Mouse (Mus musculus) hindbrain, embryonic 12.5 days (tissue): ENCODE results near the gene Gas7. TPM values are rescaled to one million over a fixed set of nuclear protein-coding genes. Genes with fewer than 3 reads are reported as not detected.
A peak's percentile ranks its signal among the peaks of the same experiment; 100 is the strongest.

ENCODE experiments used
- ATAC-seq: fragments of 200-750 bp; cut with Nextera tagmentation; 2 replicates; pipeline ENCODE4 v1.8.0; 2017; ENCODE audit warnings: moderate TSS enrichment; ENCODE audit not compliant: low FRiP score
- H3K27ac ChIP-seq: fragments of 300-500 bp; sonication (generic); 2 replicates; pipeline ENCODE4 v1.5.1; 2016; ENCODE audit warnings: mild to moderate bottlenecking
- H3K27me3 ChIP-seq: fragments of 300-500 bp; sonication (generic); 2 replicates; pipeline ENCODE4 v1.6.1; 2016; ENCODE audit warnings: mild to moderate bottlenecking
- H3K36me3 ChIP-seq: fragments of 300-500 bp; sonication (generic); 2 replicates; pipeline ENCODE4 v1.6.1; 2016; ENCODE audit warnings: mild to moderate bottlenecking
- H3K4me1 ChIP-seq: fragments of 300-500 bp; sonication (generic); 2 replicates; pipeline ENCODE4 v1.6.1; 2016
- H3K4me2 ChIP-seq: fragments of 300-500 bp; sonication (generic); replicated peaks from 2 replicates; pipeline ENCODE4 v1.6.1; 2016; ENCODE audit warnings: mild to moderate bottlenecking
- H3K4me3 ChIP-seq: fragments of 300-500 bp; sonication (generic); 2 replicates; pipeline ENCODE4 v1.5.1; 2016; ENCODE audit warnings: mild to moderate bottlenecking
- H3K9ac ChIP-seq: fragments of 300-500 bp; sonication (generic); 2 replicates; pipeline ENCODE4 v1.6.1; 2016; ENCODE audit warnings: mild to moderate bottlenecking, moderate library complexity
- H3K9me3 ChIP-seq: fragments of 300-500 bp; sonication (generic); replicated peaks from 2 replicates; pipeline ENCODE4 v1.6.1; 2016; ENCODE audit warnings: mild to moderate bottlenecking
- WGBS: fragments of 180-500 bp; shearing (Covaris S2); methylation state at CpG from one replicate; pipeline ENCODE4 v1.1.7; 2016; 5-methylcytosine and 5-hydroxymethylcytosine counted together
- polyA plus RNA-seq: library from polyadenylated mRNA; unstranded; fragments of >200 nt; fragmentation: Nextera tagmentation; extraction: Ambion mirVana; gene quantifications from 2 replicates; pipeline ENCODE4 v1.2.1, GENCODE M21; 2016

Gene Gas7
- polyA plus RNA-seq, 1 experiment from 2014 or later = 3.8 TPM

DNA sequence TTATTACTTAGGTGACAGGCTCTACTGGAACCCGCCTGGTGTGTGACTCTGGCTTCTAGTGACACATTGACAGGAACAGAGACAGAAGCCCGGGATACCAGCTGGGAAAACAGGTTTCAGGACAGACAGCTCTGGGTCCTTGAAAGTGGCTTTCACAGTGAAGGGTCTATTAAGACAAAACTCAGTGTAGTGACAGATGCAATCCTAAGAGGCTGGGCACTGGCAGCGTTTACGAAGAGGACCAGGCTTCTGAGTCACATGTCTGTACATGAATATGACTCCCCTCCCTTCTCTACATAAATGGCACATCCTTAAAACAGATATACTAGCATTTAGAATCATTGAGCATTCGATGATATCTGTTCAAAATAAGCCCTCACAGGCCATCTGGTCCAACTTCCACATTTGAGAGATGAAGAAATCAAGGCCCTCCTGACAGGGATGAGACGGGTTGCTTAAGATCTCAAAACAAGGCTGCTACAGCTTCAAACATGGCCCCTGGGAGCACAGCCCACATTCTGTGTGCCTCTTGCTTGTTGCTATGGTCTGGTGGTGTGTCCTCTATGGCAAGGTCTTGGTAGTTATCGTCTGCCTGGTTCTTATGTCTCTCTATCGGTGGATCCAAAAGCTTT lies 133.1 kb downstream of the Gas7 start:
- Histone ChIP-seq H3K4me3 (no peak overlapping the region), H3K4me1 (peaks cover 9% of the 10 kb centered on the region), H3K4me2 (no peak overlapping the region), H3K9me3 (no peaks in the 10 kb centered on the region), H3K9ac (no peak overlapping the region), H3K27me3 (no peaks in the 10 kb centered on the region), H3K27ac (no peak overlapping the region), H3K36me3 (no peaks in the 10 kb centered on the region)
- 82% methylated on average over 8 of the region's 8 CpGs for WGBS
- no peak for ATAC-seq

DNA sequence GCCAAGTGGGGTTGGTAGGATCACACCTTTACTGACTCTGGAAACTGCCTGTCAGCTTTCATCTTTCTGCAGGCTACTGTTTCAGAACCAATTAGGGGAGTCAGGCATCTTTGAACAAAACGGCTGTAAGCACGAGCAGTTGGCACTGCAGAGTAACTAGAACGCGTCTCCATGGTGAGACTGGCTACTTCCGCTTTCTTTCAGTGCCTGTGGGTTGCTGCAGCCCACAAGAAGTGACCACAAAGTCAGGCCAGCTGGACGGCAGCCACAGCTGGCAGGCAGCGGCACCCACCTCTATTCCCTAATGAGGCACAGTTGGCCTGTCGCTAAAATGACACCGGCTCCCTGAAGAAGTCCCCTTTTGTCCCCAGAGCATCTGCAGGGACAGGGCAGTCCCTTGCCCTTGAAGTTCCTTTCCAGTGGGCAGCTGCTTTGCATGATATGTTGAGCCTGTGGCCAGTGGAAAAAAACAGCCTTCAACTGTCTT lies 133.6 kb downstream of the Gas7 start:
- Histone ChIP-seq H3K9ac (no peak overlapping the region), H3K27ac (no peak overlapping the region), H3K4me3 (no peak overlapping the region), H3K4me1 (peaks cover 9% of the 10 kb centered on the region), H3K36me3 (no peaks in the 10 kb centered on the region), H3K4me2 (no peak overlapping the region), H3K9me3 (peaks cover 3% of the 10 kb centered on the region; the same call in 1 of the 2 replicates), H3K27me3 (no peaks in the 10 kb centered on the region)
- 49% methylated on average over 9 of the region's 9 CpGs for whole genome bisulfite sequencing
- ATAC-seq = no peak

DNA sequence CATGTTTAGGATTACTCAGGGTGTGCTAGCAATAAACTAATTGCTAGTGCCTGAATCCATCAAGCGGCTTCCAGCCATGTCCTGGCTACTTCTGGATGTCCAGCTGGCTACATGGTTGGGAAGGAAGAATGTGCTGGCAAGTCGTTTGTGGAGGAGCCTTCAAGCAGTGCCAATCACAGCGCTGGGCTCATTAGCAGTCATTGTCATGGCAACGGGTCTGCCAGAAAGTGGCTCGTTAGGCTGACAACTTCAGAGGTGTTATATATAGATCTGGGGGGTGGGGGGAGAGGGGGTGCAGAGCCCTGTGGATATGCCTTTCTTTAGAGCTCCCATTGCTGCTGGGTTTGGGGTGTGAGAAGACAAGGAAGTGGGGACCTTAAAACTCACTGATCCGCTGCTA lies 141.0 kb downstream of the Gas7 start:
- no peak overlapping the region for H3K4me2 ChIP-seq
- peaks cover 3% of the 10 kb centered on the region; the same call in 1 of the 2 replicates for H3K9me3 ChIP-seq
- H3K27ac ChIP-seq = no peak overlapping the region
- WGBS = 48% methylated on average over 6 of the region's 6 CpGs
- H3K9ac ChIP-seq = no peak overlapping the region
- H3K4me1 ChIP-seq = peaks cover 6% of the 10 kb centered on the region; the same call in 1 of the 2 replicates
- no peaks in the 10 kb centered on the region for H3K36me3 ChIP-seq
- no peak overlapping the region for H3K4me3 ChIP-seq
- H3K27me3 ChIP-seq = no peaks in the 10 kb centered on the region
- no peak for ATAC-seq

GRCm38 (mm10) chr11:67596856-67597255 lies 141.6 kb downstream of the Gas7 start:
- no peak for ATAC-seq
- Histone ChIP-seq H3K4me3 (no peak overlapping the region), H3K36me3 (no peaks in the 10 kb centered on the region), H3K27ac (no peak overlapping the region), H3K4me2 (no peak overlapping the region), H3K27me3 (no peaks in the 10 kb centered on the region), H3K9me3 (peaks cover 3% of the 10 kb centered on the region; the same call in 1 of the 2 replicates), H3K9ac (no peak overlapping the region), H3K4me1 (peaks cover 6% of the 10 kb centered on the region; the same call in 1 of the 2 replicates)
- 82% methylated on average over 6 of the region's 6 CpGs for whole genome bisulfite sequencing

DNA sequence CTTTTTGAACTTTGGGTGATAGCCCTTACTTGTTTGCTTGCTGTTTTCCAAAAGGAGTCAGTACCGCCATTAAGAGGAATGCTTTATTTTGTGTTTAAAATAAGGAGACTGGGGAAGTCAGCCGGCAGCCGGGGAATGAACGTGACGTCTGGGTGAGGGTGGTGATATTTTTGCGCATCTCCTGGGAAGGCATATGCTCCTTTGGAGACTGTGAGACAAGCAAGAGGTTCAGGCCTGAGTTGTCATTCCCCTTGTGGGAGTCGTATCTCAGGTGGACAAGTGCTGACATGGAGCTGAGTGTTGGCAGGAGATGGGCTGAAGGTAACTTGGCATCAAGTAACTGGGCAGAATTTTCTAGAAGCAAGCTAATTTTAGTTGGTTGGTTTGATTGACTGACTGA lies 142.2 kb downstream of the Gas7 start:
- no peak overlapping the region for H3K9ac ChIP-seq
- ATAC-seq = no peak

GRCm38 (mm10) chr11:67599141-67599540 lies 143.9 kb downstream of the Gas7 start:
- Histone ChIP-seq H3K9me3 (no peaks in the 10 kb centered on the region), H3K4me1 (peaks cover 19% of the 10 kb centered on the region), H3K4me2 (no peak overlapping the region), H3K36me3 (no peaks in the 10 kb centered on the region), H3K4me3 (no peak overlapping the region), H3K27me3 (no peaks in the 10 kb centered on the region), H3K27ac (no peak overlapping the region), H3K9ac (no peak overlapping the region)
- ATAC-seq = no peak
- 45% methylated on average over 1 of the region's 1 CpGs for WGBS

More for the DNA sequence above, 142.2 kb downstream of the Gas7 start:
- Histone ChIP-seq H3K27me3 (no peaks in the 10 kb centered on the region), H3K27ac (no peak overlapping the region), H3K4me3 (no peak overlapping the region), H3K9me3 (peaks cover 3% of the 10 kb centered on the region; the same call in 1 of the 2 replicates), H3K4me1 (peaks cover 9% of the 10 kb centered on the region; the same call in 1 of the 2 replicates), H3K36me3 (no peaks in the 10 kb centered on the region), H3K4me2 (no peak overlapping the region)
- WGBS = 94% methylated on average over 7 of the region's 7 CpGs

- H3K27ac ChIP-seq = no peak overlapping the region
- no peak for ATAC-seq
- 71% methylated on average over 8 of the region's 8 CpGs for WGBS
- H3K4me2 ChIP-seq = no peak overlapping the region
- no peaks in the 10 kb centered on the region for H3K27me3 ChIP-seq
- H3K9me3 ChIP-seq = no peaks in the 10 kb centered on the region
- no peak overlapping the region for H3K4me3 ChIP-seq
- no peak overlapping the region for H3K9ac ChIP-seq
- H3K4me1 ChIP-seq = peaks cover 19% of the 10 kb centered on the region
- H3K36me3 ChIP-seq = no peaks in the 10 kb centered on the region
Measured at GRCm38 (mm10) chr11:67600710-67601430, 145.6 kb downstream of the Gas7 start.

DNA sequence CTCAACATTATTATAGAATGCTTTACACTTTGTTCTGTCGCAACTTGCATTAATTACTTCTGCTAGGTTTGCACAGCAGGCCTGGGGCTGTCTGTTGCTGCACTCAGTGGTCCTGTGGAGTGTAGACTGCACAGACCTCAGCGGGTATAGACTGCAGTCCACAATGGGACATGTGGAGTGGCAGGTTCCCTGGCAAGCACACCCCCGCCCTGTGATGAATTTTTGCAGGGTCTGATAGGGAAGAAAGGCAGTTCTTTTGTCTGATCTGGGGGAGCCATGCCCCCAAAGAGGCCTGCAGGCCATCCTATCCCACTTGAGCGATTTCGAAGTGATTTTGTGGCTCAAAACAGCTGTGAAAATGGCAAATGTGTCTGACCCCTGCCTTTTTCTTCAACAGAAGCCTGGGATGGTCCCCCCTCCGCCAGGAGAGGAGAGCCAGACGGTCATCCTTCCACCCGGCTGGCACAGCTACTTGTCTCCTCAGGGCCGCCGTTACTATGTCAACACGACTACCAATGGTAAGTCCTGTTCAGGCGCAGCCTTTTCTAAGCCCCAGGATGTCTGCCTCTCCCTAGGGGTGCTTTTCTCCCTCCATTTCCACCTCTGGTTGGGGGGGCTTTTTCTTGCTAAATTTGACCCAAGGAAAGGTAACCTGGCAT lies 147.6 kb downstream of the Gas7 start:
- no peak overlapping the region for H3K9ac ChIP-seq

GRCm38 (mm10) chr11:67604481-67604880 lies 149.2 kb downstream of the Gas7 start:
- no peaks in the 10 kb centered on the region for H3K9me3 ChIP-seq
- peaks cover 13% of the 10 kb centered on the region for H3K4me1 ChIP-seq
- no peaks in the 10 kb centered on the region for H3K27me3 ChIP-seq
- no peaks in the 10 kb centered on the region for H3K36me3 ChIP-seq
- ATAC-seq = no peak
- H3K9ac ChIP-seq = no peak overlapping the region
- H3K27ac ChIP-seq = no peak overlapping the region
- 74% methylated on average over 2 of the region's 2 CpGs for WGBS
- no peak overlapping the region for H3K4me3 ChIP-seq
- no peak overlapping the region for H3K4me2 ChIP-seq

More for the DNA sequence above, 147.6 kb downstream of the Gas7 start:
- Histone ChIP-seq H3K27ac (no peak overlapping the region), H3K36me3 (no peaks in the 10 kb centered on the region), H3K4me2 (no peak overlapping the region), H3K4me1 (peaks cover 13% of the 10 kb centered on the region), H3K9me3 (no peaks in the 10 kb centered on the region), H3K27me3 (no peaks in the 10 kb centered on the region), H3K4me3 (no peak overlapping the region)
- 26% methylated on average over 12 of the region's 12 CpGs for WGBS
- ATAC-seq = peak; percentile 68; the same call in 1 of the 2 replicates

GRCm38 (mm10) chr11:67608114-67608683 lies 153.0 kb downstream of the Gas7 start:
- Histone ChIP-seq H3K36me3 (no peaks in the 10 kb centered on the region), H3K9me3 (no peaks in the 10 kb centered on the region), H3K27me3 (no peaks in the 10 kb centered on the region), H3K4me1 (peaks cover 2% of the 10 kb centered on the region), H3K9ac (no peak overlapping the region), H3K4me3 (no peak overlapping the region), H3K4me2 (no peak overlapping the region), H3K27ac (0 out of 2 replicates have a peak overlapping the region, but pooled peaks have one; percentile 4)
- no peak for ATAC-seq
- WGBS = 86% methylated on average over 8 of the region's 10 CpGs

DNA sequence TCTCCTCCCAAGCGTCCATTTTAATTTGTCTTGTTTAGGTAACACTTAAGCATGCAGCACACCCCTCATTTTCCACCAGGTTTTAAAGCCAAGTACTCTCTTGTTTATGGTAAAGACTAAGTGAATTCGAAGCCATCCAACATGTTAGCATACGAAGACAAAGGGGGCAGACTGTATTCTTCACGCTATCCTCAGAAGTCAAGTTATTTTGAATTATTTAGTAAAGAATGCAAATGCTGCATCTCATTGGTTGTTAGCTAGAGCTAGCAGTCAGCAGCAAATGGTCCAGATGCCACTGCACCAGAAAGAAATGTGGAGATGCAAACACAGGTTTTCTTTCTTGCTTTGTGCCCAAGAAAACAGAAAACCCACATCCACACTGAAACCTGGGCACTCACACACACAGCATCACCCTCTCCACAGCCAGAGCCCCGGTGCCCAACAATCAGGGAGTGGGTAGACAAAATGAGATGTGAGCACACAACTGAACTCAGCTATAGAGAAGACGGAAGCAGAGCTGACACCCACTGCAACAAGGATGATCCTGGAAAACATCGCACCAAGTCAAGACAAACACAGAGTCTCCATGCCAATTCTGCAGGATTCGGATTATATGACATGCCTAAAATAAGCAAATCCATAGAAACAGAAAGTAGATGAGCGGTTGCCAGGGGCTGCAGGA lies 157.1 kb downstream of the Gas7 start:
- no peak for ATAC-seq
- no peak overlapping the region for H3K4me2 ChIP-seq
- H3K9ac ChIP-seq = no peak overlapping the region
- no peaks in the 10 kb centered on the region for H3K9me3 ChIP-seq
- no peaks in the 10 kb centered on the region for H3K4me1 ChIP-seq
- 78% methylated on average over 9 of the region's 9 CpGs for WGBS
- H3K36me3 ChIP-seq = no peaks in the 10 kb centered on the region
- no peak overlapping the region for H3K4me3 ChIP-seq
- no peak overlapping the region for H3K27ac ChIP-seq
- no peaks in the 10 kb centered on the region for H3K27me3 ChIP-seq
